Mouse (Mus musculus): Measurements from ENCODE around the gene Asgr1. TPM values are rescaled to one million over a fixed set of nuclear protein-coding genes. Genes with fewer than 3 reads are reported as not detected.

Gene Asgr1
- total RNA-seq, 2 experiments from 2014 or later: 0.50 TPM; not detected in 1

Small RNA genes lying within 50 kb of the gene (microRNA-seq; reads per million reads assigned to microRNA genes)
- 3,053 to 4,108 reads per million in 2 experiments for gene Mir324 (ENCODE audit: borderline number of aligned reads in 2 of 2)

Other genes with a start within 250 kb of the Asgr1 start
- under 1 TPM; 0.36 to 0.51 TPM for gene Tmem102, start 248.5 kb upstream of the Asgr1 start, total RNA-seq (2021)
- gene Gm39566, start 238.8 kb upstream of the Asgr1 start, total RNA-seq (2021): not detected
- not detected for gene Spem2, start 235.6 kb upstream of the Asgr1 start, total RNA-seq (2021)
- gene Spem1, start 231.9 kb upstream of the Asgr1 start, total RNA-seq (2021): not detected
- 10 to 100 TPM; 19.7 to 24.9 TPM for gene Nlgn2, start 216.3 kb upstream of the Asgr1 start, total RNA-seq (2021)
- 100 to 1,000 TPM; 145 TPM for gene Tmem256, start 215.6 kb upstream of the Asgr1 start, total RNA-seq (2021)
- gene Plscr3, start 207.7 kb upstream of the Asgr1 start, total RNA-seq (2021): 10 to 100 TPM; 38.2 to 46.2 TPM
- under 1 TPM in 1 of 2 experiments, not detected in 1; 0.38 TPM for gene Tnk1, start 195.4 kb upstream of the Asgr1 start, total RNA-seq (2021)
- not detected for gene Tmem95, start 176.1 kb upstream of the Asgr1 start, total RNA-seq (2021)
- gene Kctd11, start 172.7 kb upstream of the Asgr1 start, total RNA-seq (2021): 1 to 10 TPM; 3.6 to 6.0 TPM
- gene Acap1, start 158.5 kb upstream of the Asgr1 start, total RNA-seq (2021): 1 to 10 TPM in 1 of 2 experiments, under 1 TPM in 1; 0.43 to 1.5 TPM
- gene 2810408A11Rik, start 153.1 kb upstream of the Asgr1 start, total RNA-seq (2021): under 1 TPM; 0.29 to 0.86 TPM
- 10 to 100 TPM; 48.5 to 53.9 TPM for gene Neurl4, start 153.0 kb upstream of the Asgr1 start, total RNA-seq (2021)
- gene Gps2, start 140.2 kb upstream of the Asgr1 start, total RNA-seq (2021): 10 to 100 TPM; 47.3 to 52.4 TPM
- gene Eif5a, start 132.1 kb upstream of the Asgr1 start, total RNA-seq (2021): 100 to 1,000 TPM; 579 to 673 TPM
- gene Ybx2, start 118.3 kb upstream of the Asgr1 start, total RNA-seq (2021): 10 to 100 TPM; 14.2 to 32.6 TPM
- gene Slc2a4, start 105.9 kb upstream of the Asgr1 start, total RNA-seq (2021): 100 to 1,000 TPM in 1 of 2 experiments, 10 to 100 TPM in 1; 70.7 to 200 TPM
- gene Cldn7, start 89.3 kb upstream of the Asgr1 start, total RNA-seq (2021): under 1 TPM in 1 of 2 experiments, not detected in 1; 0.66 TPM
- gene Ctdnep1, start 72.9 kb upstream of the Asgr1 start, total RNA-seq (2021): 100 to 1,000 TPM; 114 to 123 TPM
- 10 to 100 TPM; 62.7 to 81.3 TPM for gene Elp5, start 71.6 kb upstream of the Asgr1 start, total RNA-seq (2021)
- gene Gabarap, start 62.9 kb upstream of the Asgr1 start, total RNA-seq (2021): 100 to 1,000 TPM; 436 to 473 TPM
- 10 to 100 TPM; 51.5 to 57.5 TPM for gene Phf23, start 58.3 kb upstream of the Asgr1 start, total RNA-seq (2021)
- 10 to 100 TPM; 13.8 to 14.9 TPM for gene Dvl2, start 53.5 kb upstream of the Asgr1 start, total RNA-seq (2021)
- 1,000 to 10,000 TPM in 1 of 2 experiments, 100 to 1,000 TPM in 1; 522 to 1,041 TPM for gene Acadvl, start 38.7 kb upstream of the Asgr1 start, total RNA-seq (2021)
- gene Dlg4, start 37.1 kb upstream of the Asgr1 start, total RNA-seq (2021): 10 to 100 TPM; 24.6 to 33.0 TPM
- gene Asgr2, start 38.6 kb downstream of the Asgr1 start, total RNA-seq (2021): 1 to 10 TPM in 1 of 2 experiments, under 1 TPM in 1; 0.83 to 2.5 TPM
- 1 to 10 TPM; 3.8 to 9.2 TPM for gene Mgl2, start 76.2 kb downstream of the Asgr1 start, total RNA-seq (2021)
- gene Clec10a, start 102.1 kb downstream of the Asgr1 start, total RNA-seq (2021): 1 to 10 TPM; 2.5 to 9.2 TPM
- 1 to 10 TPM in 1 of 2 experiments, under 1 TPM in 1; 0.53 to 1.1 TPM for gene Slc16a11, start 158.7 kb downstream of the Asgr1 start, total RNA-seq (2021)
- gene Slc16a13, start 167.0 kb downstream of the Asgr1 start, total RNA-seq (2021): 1 to 10 TPM; 2.4 to 2.9 TPM
- 10 to 100 TPM in 1 of 2 experiments, 1 to 10 TPM in 1; 7.4 to 22.5 TPM for gene Bcl6b, start 175.7 kb downstream of the Asgr1 start, total RNA-seq (2021)
- gene 0610010K14Rik, start 183.8 kb downstream of the Asgr1 start, total RNA-seq (2021): 10 to 100 TPM; 33.7 to 37.3 TPM
- 1 to 10 TPM; 4.3 to 5.3 TPM for gene Gm21988, start 185.7 kb downstream of the Asgr1 start, total RNA-seq (2021)
- gene Rnasek, start 185.8 kb downstream of the Asgr1 start, total RNA-seq (2021): 100 to 1,000 TPM; 179 to 279 TPM
- gene Alox12, start 201.3 kb downstream of the Asgr1 start, total RNA-seq (2021): 1 to 10 TPM in 1 of 2 experiments, under 1 TPM in 1; 0.96 to 1.1 TPM